Mouse (Mus musculus): ENCODE measurements around the gene Btg3. TPM values are rescaled to one million over a fixed set of nuclear protein-coding genes. Genes with fewer than 3 reads are reported as not detected.
"Not testable (repeated sequence)": the region's sequence is repeated elsewhere in the genome, so short reads cannot be mapped to it uniquely, and the experiment has no call there.

Gene Btg3
- polyA plus RNA-seq, 1 experiment from 2014 or later, result 37.6 TPM

DNA sequence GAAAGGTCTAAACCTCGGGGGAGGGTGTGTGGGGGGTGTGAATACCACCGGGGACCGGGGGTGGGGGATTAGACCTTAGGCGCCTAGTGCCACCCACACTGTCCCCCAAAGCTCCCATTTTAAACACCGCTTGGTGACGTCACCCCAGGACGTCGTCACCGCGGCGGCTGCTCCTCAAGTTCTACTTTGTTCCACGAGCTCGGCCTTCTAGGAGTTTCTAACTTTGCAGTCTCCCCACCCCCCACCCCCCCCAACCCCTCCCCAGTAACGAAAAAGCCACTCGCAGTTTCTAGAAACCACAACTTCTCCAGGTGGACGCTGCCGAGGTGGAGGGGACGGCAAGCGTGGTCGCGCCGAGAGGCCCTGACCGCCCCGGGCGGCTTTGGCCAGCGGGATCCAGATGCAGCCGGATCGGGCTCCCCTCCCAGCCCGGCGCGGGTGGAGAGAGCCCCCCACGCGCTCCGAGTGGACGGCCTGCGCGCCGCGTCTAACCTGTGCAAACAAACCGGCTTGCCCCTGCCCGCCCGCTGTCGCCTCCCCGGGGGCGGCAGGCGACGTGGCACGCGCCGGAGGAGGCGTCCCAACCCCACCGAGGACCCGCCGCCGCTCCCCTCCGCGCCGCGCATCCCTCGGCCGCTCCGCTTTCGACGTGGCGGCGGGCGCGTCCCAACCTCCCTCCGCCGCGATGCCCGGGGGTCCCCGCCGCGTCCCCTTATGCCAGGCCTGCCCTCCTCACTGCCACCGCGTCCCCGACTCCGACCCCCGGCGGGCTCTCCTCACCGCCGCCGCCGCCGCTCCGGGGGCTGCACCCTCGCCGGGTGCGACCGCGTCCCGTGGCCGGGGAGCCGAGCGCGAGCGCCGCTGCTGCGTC is 936 bp downstream of the Btg3 start:
- Histone ChIP-seq H3K27ac (peak overlapping the region; percentile 10; the same call in 1 of the 2 replicates), H3K4me3 (peak overlapping the region; percentile 92), H3K9ac (peak overlapping the region; percentile 95), H3K36me3 (no peaks in the 10 kb centered on the region; the same call in 1 of the 2 replicates), H3K27me3 (replicated peaks) (no peaks in the 10 kb centered on the region), H3K4me2 (replicated peaks) (peak overlapping the region; percentile 71), H3K9me3 (no peaks in the 10 kb centered on the region), H3K4me1 (peaks cover 7% of the 10 kb centered on the region; the same call in 1 of the 2 replicates)
- WGBS, result under 1% methylated on average over 94 of the region's 100 CpGs
- ATAC-seq (ENCODE audit: low FRiP score, low read depth), result peak; percentile 80

DNA sequence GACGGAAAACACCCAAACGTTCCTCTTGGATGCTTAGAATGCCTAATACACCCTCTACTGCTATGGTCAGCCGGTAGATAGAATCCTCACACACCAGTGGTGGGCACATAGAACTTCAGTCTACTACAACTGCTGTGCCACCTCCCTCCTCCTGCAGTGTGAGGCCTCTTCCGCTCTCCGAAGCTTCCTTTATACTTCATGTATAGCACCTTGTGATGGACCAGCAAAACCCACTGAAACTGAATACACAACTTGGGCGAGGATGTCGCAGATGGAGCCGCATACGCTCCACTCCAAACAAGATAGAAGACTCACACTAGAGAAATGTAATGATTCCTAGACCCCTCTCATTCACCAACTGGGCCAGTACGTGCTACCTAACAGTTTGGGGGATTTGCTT is 1.8 kb downstream of the Btg3 start:
- Histone ChIP-seq H3K36me3 (no peaks in the 10 kb centered on the region; the same call in 1 of the 2 replicates), H3K9me3 (no peaks in the 10 kb centered on the region), H3K9ac (no peak overlapping the region), H3K4me2 (replicated peaks) (peak overlapping the region; percentile 71), H3K4me1 (peaks cover 7% of the 10 kb centered on the region; the same call in 1 of the 2 replicates), H3K4me3 (no peak overlapping the region), H3K27me3 (replicated peaks) (no peaks in the 10 kb centered on the region), H3K27ac (no peak overlapping the region)
- WGBS, result 61% methylated on average over 10 of the region's 10 CpGs
- ATAC-seq (ENCODE audit: low FRiP score, low read depth), result no peak

DNA sequence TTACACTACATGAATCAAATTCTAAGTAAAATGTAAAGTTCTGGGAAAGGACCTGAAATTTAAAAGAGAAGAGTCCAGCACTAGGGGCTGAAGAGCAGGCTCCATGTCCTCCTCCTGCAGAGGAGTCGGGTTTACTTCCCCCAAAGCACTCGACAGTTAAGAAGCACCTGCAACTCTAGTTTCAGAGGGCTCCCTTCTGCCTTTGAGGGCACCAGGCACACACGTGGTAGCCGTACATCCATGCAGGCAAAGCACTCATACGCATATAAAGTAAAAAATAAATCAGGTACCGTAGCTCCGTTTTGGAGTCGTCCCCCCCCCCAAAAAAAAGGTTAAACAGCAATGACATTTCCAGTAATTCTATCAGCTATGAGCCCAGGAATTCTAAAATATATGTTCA is 3.2 kb downstream of the Btg3 start:
- Histone ChIP-seq H3K27ac (no peak overlapping the region), H3K36me3 (no peaks in the 10 kb centered on the region; the same call in 1 of the 2 replicates), H3K9me3 (no peaks in the 10 kb centered on the region), H3K27me3 (replicated peaks) (no peaks in the 10 kb centered on the region), H3K4me2 (replicated peaks) (no peak overlapping the region), H3K4me1 (peaks cover 7% of the 10 kb centered on the region; the same call in 1 of the 2 replicates), H3K9ac (no peak overlapping the region), H3K4me3 (no peak overlapping the region)
- 71% methylated on average over 8 of the region's 8 CpGs for WGBS
- no peak for ATAC-seq (ENCODE audit: low FRiP score, low read depth)

DNA sequence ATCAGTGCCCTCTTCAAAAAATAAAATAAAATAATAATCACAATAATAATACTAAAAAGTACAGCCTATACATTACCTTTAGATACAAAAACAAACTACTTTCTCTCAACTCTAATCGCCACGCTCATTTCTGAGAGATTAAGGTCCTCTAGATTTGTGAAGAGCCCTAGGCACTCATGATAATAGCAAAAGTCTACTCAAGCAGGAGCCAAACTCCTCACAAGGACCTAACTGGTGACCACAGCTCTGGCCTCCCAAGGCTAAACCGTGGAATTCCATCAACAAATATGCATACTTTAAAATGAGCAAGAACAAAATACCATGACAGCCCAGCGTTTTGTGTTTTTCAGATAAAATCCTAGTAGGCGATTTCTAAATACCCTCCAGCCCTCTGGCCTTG is 4.2 kb downstream of the Btg3 start:
- Histone ChIP-seq H3K4me2 (replicated peaks) (no peak overlapping the region), H3K27me3 (replicated peaks) (no peaks in the 10 kb centered on the region), H3K9ac (no peak overlapping the region), H3K36me3 (peaks cover 4% of the 10 kb centered on the region), H3K4me3 (no peak overlapping the region), H3K4me1 (peaks cover 7% of the 10 kb centered on the region; the same call in 1 of the 2 replicates), H3K9me3 (no peaks in the 10 kb centered on the region), H3K27ac (no peak overlapping the region)
- ATAC-seq (ENCODE audit: low FRiP score, low read depth), result no peak
- 87% methylated on average over 5 of the region's 5 CpGs for WGBS

DNA sequence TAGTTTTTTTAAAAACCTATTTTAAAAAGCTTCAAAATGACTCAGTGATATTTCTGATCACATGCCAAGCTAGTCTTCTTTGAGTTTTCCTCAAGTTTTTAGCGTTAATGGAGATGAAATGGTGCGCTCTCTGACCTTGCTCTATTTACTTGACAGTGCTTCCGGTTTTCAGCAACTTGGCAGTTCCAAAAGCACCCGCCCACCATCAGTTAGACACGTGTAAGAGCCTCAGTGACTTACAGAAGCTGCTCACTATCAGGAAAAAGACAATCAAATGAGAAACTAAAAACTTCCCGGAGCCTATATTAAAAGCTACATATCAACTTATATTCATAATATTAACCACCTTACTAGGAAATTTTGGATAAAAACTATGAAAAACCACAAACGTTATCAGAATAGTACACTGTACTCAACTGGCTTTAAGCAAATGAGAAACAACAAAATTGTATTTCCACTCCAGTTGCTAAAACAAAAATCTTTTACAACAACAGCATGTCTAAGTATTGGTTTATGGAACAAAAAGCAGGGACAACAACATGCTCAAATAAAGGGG is 5.4 kb downstream of the Btg3 start:
- H3K4me3 ChIP-seq, result no peak overlapping the region
- peaks cover 8% of the 10 kb centered on the region for H3K36me3 ChIP-seq
- H3K4me1 ChIP-seq, result peaks cover 7% of the 10 kb centered on the region; the same call in 1 of the 2 replicates
- 81% methylated on average over 7 of the region's 7 CpGs for WGBS
- H3K27ac ChIP-seq, result no peak overlapping the region
- no peaks in the 10 kb centered on the region for H3K27me3 ChIP-seq (replicated peaks)
- H3K4me2 ChIP-seq (replicated peaks), result no peak overlapping the region
- no peaks in the 10 kb centered on the region for H3K9me3 ChIP-seq
- ATAC-seq (ENCODE audit: low FRiP score, low read depth), result no peak
- no peak overlapping the region for H3K9ac ChIP-seq

DNA sequence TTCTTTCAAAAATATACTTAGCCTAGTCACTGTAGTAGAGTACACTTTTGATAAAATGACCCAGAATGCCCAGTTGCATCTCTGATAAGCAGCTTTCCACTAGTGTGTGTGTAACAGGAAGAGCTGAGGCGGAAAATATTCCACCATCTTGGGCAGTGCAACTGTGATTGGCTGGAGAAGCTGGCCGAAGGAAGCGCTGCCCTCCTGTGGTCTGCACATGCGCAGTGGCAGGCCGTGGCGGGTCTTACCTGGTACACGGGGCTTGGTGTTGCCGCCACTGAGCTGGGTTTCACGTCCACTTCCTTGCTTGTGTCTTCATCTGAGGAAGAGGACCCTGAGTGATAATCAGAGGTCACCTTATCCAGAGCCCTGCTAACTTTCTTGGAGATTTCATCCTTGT is 12.4 kb downstream of the Btg3 start:
- ATAC-seq (ENCODE audit: low FRiP score, low read depth), result not testable (repeated sequence)
- WGBS, result 83% methylated on average over 9 of the region's 9 CpGs
- H3K36me3 ChIP-seq, result peaks cover 32% of the 10 kb centered on the region

DNA sequence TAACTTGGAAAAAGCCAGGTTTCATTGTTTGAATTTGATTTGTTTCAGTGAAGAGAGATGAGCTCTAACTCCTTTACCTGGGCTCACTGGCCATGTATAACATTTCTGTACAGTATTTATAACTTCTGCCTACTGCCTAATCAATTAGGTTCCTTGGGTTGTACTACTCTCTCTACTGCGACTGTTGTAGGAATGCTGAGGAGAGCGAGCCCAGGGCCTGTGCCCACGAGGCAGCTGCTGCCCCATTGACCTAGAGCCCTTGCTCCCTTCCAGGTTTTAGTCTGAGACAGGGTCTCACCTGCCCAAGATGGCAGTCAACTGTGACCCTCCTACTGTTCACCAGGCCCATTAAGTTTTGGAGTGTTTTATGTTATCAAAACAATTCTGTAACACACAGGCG is 15.5 kb downstream of the Btg3 start:
- 96% methylated on average over 4 of the region's 4 CpGs for WGBS
- Histone ChIP-seq H3K4me1 (no peaks in the 10 kb centered on the region), H3K36me3 (peaks cover 37% of the 10 kb centered on the region), H3K4me3 (no peak overlapping the region), H3K27me3 (replicated peaks) (no peaks in the 10 kb centered on the region), H3K9ac (no peak overlapping the region), H3K4me2 (replicated peaks) (no peak overlapping the region), H3K27ac (no peak overlapping the region), H3K9me3 (no peaks in the 10 kb centered on the region)
- ATAC-seq (ENCODE audit: low FRiP score, low read depth), result no peak

More for the DNA sequence above, 12.4 kb downstream of the Btg3 start:
- not testable (repeated sequence) for H3K27ac ChIP-seq; H3K9me3 ChIP-seq; H3K4me2 ChIP-seq (replicated peaks); H3K4me3 ChIP-seq; H3K4me1 ChIP-seq; H3K27me3 ChIP-seq (replicated peaks); H3K9ac ChIP-seq

DNA sequence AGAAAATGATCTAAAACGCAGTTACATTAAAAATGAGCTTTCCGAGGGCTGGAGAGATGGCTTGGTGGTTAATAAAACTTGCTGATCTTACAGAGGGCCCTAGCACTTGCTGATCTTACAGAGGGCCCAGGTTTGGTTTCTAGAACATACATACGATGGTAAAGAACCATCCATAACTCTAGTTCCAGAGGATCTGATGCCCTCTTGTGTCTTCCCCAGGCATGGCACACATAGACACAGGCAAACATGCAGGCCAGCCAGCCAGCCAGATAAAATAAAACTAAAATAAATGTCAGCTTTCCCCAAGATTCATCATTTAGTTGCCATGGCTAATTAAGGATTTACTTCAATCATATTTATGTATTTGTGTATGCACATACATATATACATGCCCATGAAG is 19.2 kb downstream of the Btg3 start:
- H3K36me3 ChIP-seq, result peaks cover 22% of the 10 kb centered on the region; the same call in 1 of the 2 replicates
- H3K4me3 ChIP-seq, result no peak overlapping the region
- no peak for ATAC-seq (ENCODE audit: low FRiP score, low read depth)
- no peaks in the 10 kb centered on the region for H3K9me3 ChIP-seq
- 94% methylated on average over 3 of the region's 3 CpGs for WGBS
- no peak overlapping the region for H3K9ac ChIP-seq
- no peak overlapping the region for H3K27ac ChIP-seq
- H3K27me3 ChIP-seq (replicated peaks), result no peaks in the 10 kb centered on the region
- H3K4me1 ChIP-seq, result no peaks in the 10 kb centered on the region
- no peak overlapping the region for H3K4me2 ChIP-seq (replicated peaks)

DNA sequence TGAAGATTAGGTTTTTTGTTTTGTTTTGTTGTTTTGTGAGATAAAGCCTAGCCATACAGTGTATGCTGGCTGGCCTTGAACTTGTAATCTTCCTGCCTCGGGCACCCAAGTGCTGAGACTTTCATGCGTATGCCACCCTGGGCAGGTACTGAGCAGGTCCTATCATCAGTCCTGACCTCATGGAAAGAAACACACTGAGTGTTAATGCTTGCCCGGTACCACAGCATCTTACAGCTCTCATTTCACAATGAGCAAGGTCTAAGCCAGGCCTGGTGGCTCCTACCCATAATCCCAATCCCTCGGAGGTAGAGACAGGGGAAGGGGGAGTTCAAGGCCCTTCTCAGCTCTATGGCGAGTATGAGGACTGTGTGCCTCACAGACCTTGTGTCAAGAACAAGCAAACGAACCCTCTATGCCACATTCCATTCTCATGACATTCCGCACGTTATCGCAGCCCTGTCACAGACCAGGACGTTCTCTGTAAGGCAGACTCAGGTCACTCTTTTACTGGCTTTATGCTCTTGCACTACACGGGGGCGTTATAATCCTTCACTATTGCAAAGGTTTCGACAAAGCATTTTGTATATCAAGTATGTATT is 29.6 kb downstream of the Btg3 start:
- ATAC-seq (ENCODE audit: low FRiP score, low read depth), result no peak
- WGBS, result 84% methylated on average over 13 of the region's 13 CpGs
- Histone ChIP-seq H3K27ac (no peak overlapping the region), H3K4me3 (no peak overlapping the region), H3K9ac (no peak overlapping the region), H3K4me1 (no peaks in the 10 kb centered on the region), H3K27me3 (replicated peaks) (no peaks in the 10 kb centered on the region), H3K36me3 (peaks cover 6% of the 10 kb centered on the region), H3K9me3 (peaks cover 4% of the 10 kb centered on the region; the same call in 1 of the 2 replicates), H3K4me2 (replicated peaks) (no peak overlapping the region)

DNA sequence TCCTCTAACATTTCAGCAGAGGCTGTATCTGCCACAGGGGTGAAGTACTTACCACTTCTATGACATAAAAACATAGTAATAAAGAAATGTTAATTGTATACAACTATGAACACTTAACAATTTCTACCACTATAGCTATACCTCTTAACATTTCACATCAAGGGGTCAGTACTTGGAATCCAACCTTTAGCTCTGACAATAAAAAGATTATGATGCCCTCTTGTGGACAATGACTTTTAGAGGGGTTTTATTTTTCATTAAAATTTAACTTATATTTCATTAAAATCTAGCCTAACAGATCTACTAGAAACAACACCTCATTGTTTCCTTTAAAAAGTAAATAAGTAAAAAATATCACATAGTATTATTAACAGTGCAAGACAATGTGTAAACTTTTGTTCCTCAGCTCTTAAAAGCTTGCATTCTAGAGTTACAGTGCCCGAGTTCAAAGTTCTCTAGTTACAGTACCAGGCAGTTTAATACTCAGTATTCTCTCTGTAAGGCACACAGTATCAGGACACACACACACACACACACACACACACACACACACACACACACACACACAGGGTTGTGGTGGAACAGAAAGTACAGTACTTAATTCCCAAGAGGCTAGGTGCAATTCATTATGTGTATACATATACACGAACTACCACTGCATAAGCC is 30.2 kb downstream of the Btg3 start:
- Histone ChIP-seq H3K27ac (no peak overlapping the region), H3K4me3 (no peak overlapping the region), H3K9me3 (peaks cover 4% of the 10 kb centered on the region; the same call in 1 of the 2 replicates), H3K36me3 (peaks cover 6% of the 10 kb centered on the region), H3K4me2 (replicated peaks) (no peak overlapping the region), H3K4me1 (no peaks in the 10 kb centered on the region), H3K9ac (no peak overlapping the region), H3K27me3 (replicated peaks) (no peaks in the 10 kb centered on the region)
- 84% methylated on average over 2 of the region's 2 CpGs for WGBS
- ATAC-seq (ENCODE audit: low FRiP score, low read depth), result no peak

DNA sequence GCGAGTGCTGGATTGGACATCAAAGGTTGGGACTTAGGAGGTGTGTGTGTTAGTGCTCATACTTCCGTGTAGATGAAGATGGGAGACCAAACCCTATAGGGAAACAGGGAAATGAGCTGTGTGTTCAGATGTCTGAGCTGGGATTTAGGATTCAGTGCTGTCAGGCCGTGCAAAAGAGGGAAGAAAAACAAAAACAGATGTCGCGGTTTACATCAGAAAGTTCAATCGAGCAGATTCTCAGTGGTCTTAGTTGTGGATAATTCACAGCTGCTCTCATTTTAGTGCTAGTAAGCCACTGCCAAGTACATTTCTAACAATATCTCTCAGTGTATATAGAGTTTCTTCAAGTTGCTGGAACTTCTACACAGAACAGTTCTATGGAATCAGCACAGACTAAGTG is 33.2 kb downstream of the Btg3 start:
- Histone ChIP-seq H3K27ac (no peak overlapping the region), H3K9ac (no peak overlapping the region), H3K9me3 (no peaks in the 10 kb centered on the region), H3K36me3 (0 out of 2 replicates have a peak, but pooled peaks cover 5% of the 10 kb centered on the region), H3K4me2 (replicated peaks) (no peak overlapping the region), H3K4me3 (no peak overlapping the region), H3K27me3 (replicated peaks) (no peaks in the 10 kb centered on the region), H3K4me1 (peaks cover 5% of the 10 kb centered on the region; the same call in 1 of the 2 replicates)
- no peak for ATAC-seq (ENCODE audit: low FRiP score, low read depth)
- WGBS, result 78% methylated on average over 6 of the region's 6 CpGs

DNA sequence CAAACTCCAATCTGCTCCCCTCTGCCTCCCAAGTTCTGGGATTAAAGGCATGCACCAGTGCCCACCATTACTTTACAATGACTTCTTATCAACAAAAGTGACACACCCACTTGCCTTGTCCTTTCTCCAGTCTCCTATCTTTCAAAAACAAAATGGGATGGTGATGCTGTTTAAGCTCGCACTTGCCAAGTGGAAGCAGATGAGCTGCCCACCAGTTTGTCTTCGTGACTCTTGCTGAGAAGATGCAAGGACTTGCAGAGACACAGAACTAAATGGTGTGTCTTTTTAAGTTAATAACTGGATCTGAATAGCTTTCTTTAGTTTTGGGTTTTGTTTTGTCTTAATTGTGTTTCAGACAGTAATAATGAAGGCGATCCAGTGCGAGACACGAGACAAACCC is 34.2 kb downstream of the Btg3 start:
- 93% methylated on average over 5 of the region's 5 CpGs for WGBS
- H3K9ac ChIP-seq, result no peak overlapping the region
- no peak for ATAC-seq (ENCODE audit: low FRiP score, low read depth)
- H3K4me2 ChIP-seq (replicated peaks), result no peak overlapping the region
- H3K9me3 ChIP-seq, result no peaks in the 10 kb centered on the region
- H3K27ac ChIP-seq, result no peak overlapping the region
- H3K4me1 ChIP-seq, result peaks cover 5% of the 10 kb centered on the region; the same call in 1 of the 2 replicates
- no peak overlapping the region for H3K4me3 ChIP-seq
- 0 out of 2 replicates have a peak, but pooled peaks cover 5% of the 10 kb centered on the region for H3K36me3 ChIP-seq
- no peaks in the 10 kb centered on the region for H3K27me3 ChIP-seq (replicated peaks)
